ENCODE assay signal across 24 mouse cellular contexts in genomic region chr9:42067950-42068349, GRCm38 (mm10). TPM values are rescaled to one million over a fixed set of nuclear protein-coding genes. Genes with fewer than 3 reads are reported as not detected.
DNase-seq lines count a peak whose midpoint lies in the region; ATAC-seq and TF ChIP-seq lines count a peak whose summit lies in the region.
"Had no signal": no experiment of that assay in that cellular context is flagged by ENCODE, and none has a peak within 500 bp of the region (broad histone marks: within the 10 kb centered on the region; RNA-seq: fewer than 3 reads in every experiment).

No protein-coding gene starts in this region.

- intact Hi-C loops in heart, postnatal 14 days (cut with DNase I): no loop called here
- intact Hi-C loops in left cerebral cortex, adult 2 months (cut with DNase I): no loop called here
- intact Hi-C loops in left cerebral cortex, postnatal 25 days (cut with DNase I): no loop called here

- H3K9me3 ChIP-seq in midbrain, embryonic 16.5 days (replicated peaks; ENCODE audit: control insufficient read depth, low read length, poor library complexity, severe bottlenecking): no peaks in the 10 kb centered on the region
- no peaks in the 10 kb centered on the region for H3K9me3 ChIP-seq in midbrain, postnatal 0 days (ENCODE audit: low read length)
- H3K9me3 ChIP-seq: embryonic facial prominence, embryonic 15.5 days; limb, embryonic 12.5 days; liver, embryonic 12.5 days had no signal

- no peak for ATAC-seq in midbrain, embryonic 16.5 days
- no peak for ATAC-seq in midbrain, postnatal 0 days (ENCODE audit: low FRiP score)
- ATAC-seq: CD4-positive, CD25-positive, alpha-beta regulatory T cell, adult 4 months; forebrain, embryonic 14.5 days; liver, embryonic 12.5 days had no signal

- H3K36me3 ChIP-seq in midbrain, embryonic 16.5 days (ENCODE audit: control insufficient read depth, insufficient read depth, low read length): no peaks in the 10 kb centered on the region
- no peaks in the 10 kb centered on the region; the same call in 1 of the 2 replicates for H3K36me3 ChIP-seq in midbrain, postnatal 0 days (ENCODE audit: insufficient read depth, low read length)
- H3K36me3 ChIP-seq: embryonic facial prominence, embryonic 15.5 days; limb, embryonic 12.5 days; liver, embryonic 12.5 days had no signal

- 62% methylated on average over 9 of the region's 9 CpGs for WGBS in midbrain, embryonic 16.5 days
- WGBS in midbrain, postnatal 0 days: 58% methylated on average over 9 of the region's 9 CpGs

- no peaks in the 10 kb centered on the region for H3K27me3 ChIP-seq in midbrain, embryonic 16.5 days (ENCODE audit: control insufficient read depth, insufficient read depth, low read depth, low read length)
- H3K27me3 ChIP-seq in midbrain, postnatal 0 days (ENCODE audit: insufficient read depth, low read length): no peaks in the 10 kb centered on the region
- H3K27me3 ChIP-seq: embryonic facial prominence, embryonic 15.5 days; liver, embryonic 12.5 days had no signal

- H3K4me2 ChIP-seq in midbrain, embryonic 16.5 days (ENCODE audit: low read length): 0 out of 2 replicates have a peak overlapping the region, but pooled peaks have one; percentile 12
- H3K4me2 ChIP-seq in midbrain, postnatal 0 days (ENCODE audit: low read depth, low read length, poor library complexity, severe bottlenecking): no peak overlapping the region
- H3K4me2 ChIP-seq: embryonic facial prominence, embryonic 15.5 days; limb, embryonic 12.5 days; liver, embryonic 12.5 days; lung, embryonic 14.5 days had no signal

- no peak overlapping the region for H3K9ac ChIP-seq in midbrain, embryonic 16.5 days (ENCODE audit: low read depth, low read length)
- H3K9ac ChIP-seq in midbrain, postnatal 0 days (replicated peaks; ENCODE audit: low read length, poor library complexity, severe bottlenecking): no peak overlapping the region
- H3K9ac ChIP-seq: embryonic facial prominence, embryonic 15.5 days; limb, embryonic 12.5 days; liver, embryonic 12.5 days; lung, embryonic 14.5 days had no signal

- no peak overlapping the region for H3K4me3 ChIP-seq in left cerebral cortex, adult 2 months
- no peak overlapping the region for H3K4me3 ChIP-seq in midbrain, embryonic 16.5 days (ENCODE audit: low read depth, low read length)
- H3K4me3 ChIP-seq in midbrain, postnatal 0 days (ENCODE audit: low read depth, low read length): no peak overlapping the region
- H3K4me3 ChIP-seq: embryonic facial prominence, embryonic 15.5 days; limb, embryonic 12.5 days; liver, embryonic 12.5 days had no signal

- DNase-seq in heart, adult 11 months: peak; percentile 34
- no peak for DNase-seq in heart, postnatal 14 days
- DNase-seq in left cerebral cortex, adult 2 months (ENCODE audit: extremely low spot score in 1 of 2, low spot score in 2 of 2): no peak
- DNase-seq in left cerebral cortex, postnatal 25 days (ENCODE audit: low spot score in 2 of 2): no peak
- DNase-seq in midbrain, postnatal 0 days (ENCODE audit: low spot score): no peak
- no peak for DNase-seq in right cerebral cortex, postnatal 4 days
- DNase-seq: adrenal gland, postnatal 36 days; cerebellum, adult 11 months; cerebellum, adult 9-11 months; gastrocnemius, postnatal 10 days; heart, adult 18-20 months; heart, postnatal 36 days; kidney, adult 2 months; kidney, postnatal 10 days; lung, embryonic 14.5 days; thymus, adult 2 months; thymus, postnatal 4 days had no signal

- no peak for TF ChIP-seq CTCF in left cerebral cortex, adult 2 months (IDR thresholded peaks at IDR 0.05)
- no peak for TF ChIP-seq CTCF in midbrain, postnatal 0 days (IDR thresholded peaks at IDR 0.05)

- peaks cover 12% of the 10 kb centered on the region for H3K4me1 ChIP-seq in midbrain, embryonic 16.5 days (ENCODE audit: control insufficient read depth, insufficient read depth, low read length)
- H3K4me1 ChIP-seq in midbrain, postnatal 0 days (ENCODE audit: insufficient read depth, low read length): 0 out of 2 replicates have a peak, but pooled peaks cover 3% of the 10 kb centered on the region
- H3K4me1 ChIP-seq: liver, embryonic 12.5 days had no signal

- 0 out of 2 replicates have a peak overlapping the region, but pooled peaks have one; percentile 28 for H3K27ac ChIP-seq in left cerebral cortex, adult 2 months
- peak overlapping the region; percentile 55 for H3K27ac ChIP-seq in midbrain, embryonic 16.5 days (ENCODE audit: low read length)
- no peak overlapping the region for H3K27ac ChIP-seq in midbrain, postnatal 0 days (ENCODE audit: low read depth, low read length)
- H3K27ac ChIP-seq: embryonic facial prominence, embryonic 15.5 days; limb, embryonic 12.5 days; liver, embryonic 12.5 days; macrophage had no signal

RNA-seq across cellular contexts. Expression of gene Sorl1, which starts 56.1 kb away (rescaled TPM):
- total RNA-seq in heart, postnatal 14 days (2021): 10 to 100 TPM; 10.2 to 11.3 TPM
- 100 to 1,000 TPM; 238 to 239 TPM for total RNA-seq in left cerebral cortex, adult 2 months (2021)
- total RNA-seq in left cerebral cortex, postnatal 25 days (2021): 100 to 1,000 TPM; 203 to 227 TPM
- polyA plus RNA-seq in midbrain, embryonic 16.5 days (2015; fragmentation: Nextera tagmentation; extraction: Ambion mirVana): 6.8 and 7.2 TPM in 2 replicates
- total RNA-seq in midbrain, postnatal 0 days (2014; rRNA removed): 21.9 and 24.8 TPM in 2 replicates
- 6.7 and 7.1 TPM in 2 replicates for polyA plus RNA-seq in midbrain, postnatal 0 days (2015; fragmentation: Nextera tagmentation; extraction: Ambion mirVana)
